Mouse (Mus musculus) thymus, postnatal 4 days (tissue): ENCODE measurements around the gene Kdm3a.
A peak's percentile ranks its signal among the peaks of the same experiment; 100 is the strongest.

Experiments
- DNase-seq: peaks from one replicate; pipeline ENCODE4 v3.0.0; 2021

The Kdm3a gene

GRCm38 (mm10) chr6:71632829-71633662 is at the start of gene Kdm3a:
Kdm3a (minus strand) TSS chr6:71632990.
- DNase-seq, result peak; percentile 99

GRCm38 (mm10) chr6:71678891-71679290 is 46.1 kb upstream of the Kdm3a start:
- DNase-seq, result no peak

- DNase-seq, result peak; percentile 79
Observed at GRCm38 (mm10) chr6:71673166-71673565, 40.4 kb upstream of the Kdm3a start.

- no peak for DNase-seq
Observed at GRCm38 (mm10) chr6:71664511-71664910, 31.7 kb upstream of the Kdm3a start.

- no peak for DNase-seq
Observed at GRCm38 (mm10) chr6:71658290-71658689, 25.5 kb upstream of the Kdm3a start.

- no peak for DNase-seq
Observed at GRCm38 (mm10) chr6:71655835-71656234, 23.0 kb upstream of the Kdm3a start.

- no peak for DNase-seq
Observed at GRCm38 (mm10) chr6:71651868-71652267, 19.1 kb upstream of the Kdm3a start.

GRCm38 (mm10) chr6:71632486-71632828 is 333 bp downstream of the Kdm3a start:
- peak; percentile 94 for DNase-seq

GRCm38 (mm10) chr6:71631706-71632461 is 906 bp downstream of the Kdm3a start:
- peak; percentile 68 for DNase-seq

- no peak for DNase-seq
Observed at GRCm38 (mm10) chr6:71631196-71631595, 1.6 kb downstream of the Kdm3a start.

GRCm38 (mm10) chr6:71627325-71627724 is 5.5 kb downstream of the Kdm3a start:
- no peak for DNase-seq

- no peak for DNase-seq
Observed at GRCm38 (mm10) chr6:71625984-71626383, 6.8 kb downstream of the Kdm3a start.

- no peak for DNase-seq
Observed at GRCm38 (mm10) chr6:71624723-71625122, 8.1 kb downstream of the Kdm3a start.

- DNase-seq, result no peak
Observed at GRCm38 (mm10) chr6:71621981-71622380, 10.8 kb downstream of the Kdm3a start.

GRCm38 (mm10) chr6:71621551-71621950 is 11.2 kb downstream of the Kdm3a start:
- no peak for DNase-seq

GRCm38 (mm10) chr6:71616959-71617358 is 15.8 kb downstream of the Kdm3a start:
- no peak for DNase-seq

- DNase-seq, result no peak
Observed at GRCm38 (mm10) chr6:71613225-71613624, 19.6 kb downstream of the Kdm3a start.

GRCm38 (mm10) chr6:71609968-71610367 is 22.8 kb downstream of the Kdm3a start:
- DNase-seq, result no peak

GRCm38 (mm10) chr6:71608994-71609393 is 23.8 kb downstream of the Kdm3a start:
- no peak for DNase-seq

- DNase-seq, result no peak
Observed at GRCm38 (mm10) chr6:71607756-71608155, 25.0 kb downstream of the Kdm3a start.

GRCm38 (mm10) chr6:71590154-71590553 is 42.6 kb downstream of the Kdm3a start:
- no peak for DNase-seq

GRCm38 (mm10) chr6:71589401-71589800 is 43.4 kb downstream of the Kdm3a start:
- no peak for DNase-seq

- DNase-seq, result no peak
Observed at GRCm38 (mm10) chr6:71583198-71583597, 49.6 kb downstream of the Kdm3a start.

- DNase-seq, result no peak
Observed at GRCm38 (mm10) chr6:71579478-71579877, 53.3 kb downstream of the Kdm3a start.
